Mouse (Mus musculus) hindbrain, embryonic 13.5 days (tissue): ENCODE data around the gene Jph3. TPM values are rescaled to one million over a fixed set of nuclear protein-coding genes. Genes with fewer than 3 reads are reported as not detected.

Experiments
- ATAC-seq: fragments of 200-750 bp; cut with Nextera tagmentation; 2 replicates; pipeline ENCODE4 v1.8.0; 2017; ENCODE audit warnings: moderate TSS enrichment; ENCODE audit not compliant: low FRiP score
- H3K27ac ChIP-seq: fragments of 300-500 bp; sonication (generic); 2 replicates; pipeline ENCODE4 v1.5.1; 2015; ENCODE audit warnings: inconsistent platforms, mild to moderate bottlenecking, moderate library complexity
- H3K27me3 ChIP-seq: fragments of 300-500 bp; sonication (generic); 2 replicates; pipeline ENCODE4 v1.6.1; 2015; ENCODE audit warnings: mild to moderate bottlenecking, inconsistent platforms
- H3K36me3 ChIP-seq: fragments of 300-500 bp; sonication (generic); 2 replicates; pipeline ENCODE4 v1.6.1; 2015; ENCODE audit warnings: mild to moderate bottlenecking, inconsistent platforms
- H3K4me1 ChIP-seq: fragments of 300-500 bp; sonication (generic); replicated peaks from 2 replicates; pipeline ENCODE4 v1.6.1; 2015; ENCODE audit warnings: inconsistent platforms
- H3K4me2 ChIP-seq: fragments of 300-500 bp; sonication (generic); 2 replicates; pipeline ENCODE4 v1.6.1; 2015; ENCODE audit warnings: inconsistent platforms, mild to moderate bottlenecking, moderate library complexity
- H3K4me3 ChIP-seq: fragments of 300-500 bp; sonication (generic); 2 replicates; pipeline ENCODE4 v1.5.1; 2015; ENCODE audit warnings: mild to moderate bottlenecking, inconsistent platforms
- H3K9ac ChIP-seq: fragments of 300-500 bp; sonication (generic); 2 replicates; pipeline ENCODE4 v1.6.1; 2015; ENCODE audit warnings: mild to moderate bottlenecking, inconsistent platforms
- H3K9me3 ChIP-seq: fragments of 300-500 bp; sonication (generic); 2 replicates; pipeline ENCODE4 v1.6.1; 2016; ENCODE audit warnings: inconsistent platforms
- WGBS: fragments of 180-500 bp; shearing (Covaris S2); methylation state at CpG from one replicate; pipeline ENCODE4 v1.1.7; 2015; 5-methylcytosine and 5-hydroxymethylcytosine counted together
- polyA plus RNA-seq: library from polyadenylated mRNA; unstranded; fragments of >200 nt; fragmentation: Nextera tagmentation; extraction: Ambion mirVana; gene quantifications from 2 replicates; pipeline ENCODE4 v1.2.1, GENCODE M21; 2015

Gene Jph3
- polyA plus RNA-seq, 1 experiment from 2014 or later: 87.0 TPM

GRCm38 (mm10) chr8:121794151-121794550 lies 64.7 kb downstream of the Jph3 start:
- Histone ChIP-seq H3K36me3 (peaks cover 87% of the 10 kb centered on the region), H3K9me3 (no peaks in the 10 kb centered on the region), H3K4me2 (no peak overlapping the region), H3K27ac (no peak overlapping the region), H3K27me3 (no peaks in the 10 kb centered on the region), H3K4me3 (no peak overlapping the region), H3K9ac (no peak overlapping the region), H3K4me1 (peaks cover 8% of the 10 kb centered on the region; the same call in 1 of the 2 replicates)
- no peak for ATAC-seq
- 60% methylated on average over 3 of the region's 3 CpGs for WGBS

GRCm38 (mm10) chr8:121795461-121795860 lies 66.0 kb downstream of the Jph3 start:
- 92% methylated on average over 8 of the region's 8 CpGs for WGBS
- Histone ChIP-seq H3K9me3 (no peaks in the 10 kb centered on the region), H3K4me2 (no peak overlapping the region), H3K36me3 (peaks cover 89% of the 10 kb centered on the region), H3K4me1 (peaks cover 8% of the 10 kb centered on the region; the same call in 1 of the 2 replicates), H3K27me3 (no peaks in the 10 kb centered on the region), H3K4me3 (no peak overlapping the region), H3K9ac (no peak overlapping the region), H3K27ac (no peak overlapping the region)
- ATAC-seq: no peak

- Histone ChIP-seq H3K9ac (no peak overlapping the region), H3K4me3 (no peak overlapping the region), H3K27me3 (no peaks in the 10 kb centered on the region), H3K4me2 (no peak overlapping the region), H3K27ac (no peak overlapping the region), H3K9me3 (no peaks in the 10 kb centered on the region), H3K36me3 (peaks cover 94% of the 10 kb centered on the region), H3K4me1 (peaks cover 8% of the 10 kb centered on the region; the same call in 1 of the 2 replicates)
- WGBS: 93% methylated on average over 11 of the region's 11 CpGs
- no peak for ATAC-seq
These were observed 67.0 kb downstream of the Jph3 start for GRCm38 (mm10) chr8:121796406-121796805.

GRCm38 (mm10) chr8:121798401-121798800 lies 69.0 kb downstream of the Jph3 start:
- 96% methylated on average over 6 of the region's 6 CpGs for WGBS
- no peak overlapping the region for H3K4me2 ChIP-seq
- H3K4me3 ChIP-seq: no peak overlapping the region
- H3K27ac ChIP-seq: no peak overlapping the region
- H3K9ac ChIP-seq: no peak overlapping the region
- no peaks in the 10 kb centered on the region for H3K27me3 ChIP-seq
- H3K36me3 ChIP-seq: peaks cover 83% of the 10 kb centered on the region
- ATAC-seq: no peak
- H3K4me1 ChIP-seq: no peaks in the 10 kb centered on the region
- H3K9me3 ChIP-seq: no peaks in the 10 kb centered on the region

GRCm38 (mm10) chr8:121804829-121805228 lies 75.4 kb downstream of the Jph3 start:
- Histone ChIP-seq H3K27ac (no peak overlapping the region), H3K4me3 (no peak overlapping the region), H3K9ac (no peak overlapping the region), H3K4me1 (no peaks in the 10 kb centered on the region), H3K27me3 (no peaks in the 10 kb centered on the region), H3K4me2 (no peak overlapping the region), H3K9me3 (no peaks in the 10 kb centered on the region), H3K36me3 (peaks cover 59% of the 10 kb centered on the region)
- WGBS: 96% methylated on average over 5 of the region's 5 CpGs
- ATAC-seq: no peak

- ATAC-seq: no peak
- Histone ChIP-seq H3K27me3 (no peaks in the 10 kb centered on the region), H3K36me3 (peaks cover 53% of the 10 kb centered on the region), H3K4me2 (no peak overlapping the region), H3K27ac (no peak overlapping the region), H3K9me3 (no peaks in the 10 kb centered on the region), H3K4me3 (no peak overlapping the region), H3K4me1 (no peaks in the 10 kb centered on the region), H3K9ac (no peak overlapping the region)
- 94% methylated on average over 13 of the region's 13 CpGs for WGBS
These were observed 76.7 kb downstream of the Jph3 start for GRCm38 (mm10) chr8:121806126-121806525.

- ATAC-seq: no peak
- Histone ChIP-seq H3K9me3 (no peaks in the 10 kb centered on the region), H3K9ac (no peak overlapping the region), H3K27me3 (no peaks in the 10 kb centered on the region), H3K4me3 (no peak overlapping the region), H3K27ac (no peak overlapping the region), H3K4me1 (no peaks in the 10 kb centered on the region), H3K36me3 (peaks cover 65% of the 10 kb centered on the region), H3K4me2 (no peak overlapping the region)
- 78% methylated on average over 11 of the region's 11 CpGs for WGBS
These were observed 78.6 kb downstream of the Jph3 start for GRCm38 (mm10) chr8:121808032-121808431.

GRCm38 (mm10) chr8:121809524-121810155 lies 80.2 kb downstream of the Jph3 start:
- Histone ChIP-seq H3K4me3 (no peak overlapping the region), H3K9me3 (no peaks in the 10 kb centered on the region), H3K4me2 (no peak overlapping the region), H3K27ac (no peak overlapping the region), H3K36me3 (peaks cover 67% of the 10 kb centered on the region), H3K4me1 (no peaks in the 10 kb centered on the region), H3K9ac (no peak overlapping the region), H3K27me3 (no peaks in the 10 kb centered on the region)
- ATAC-seq: no peak
- WGBS: 95% methylated on average over 11 of the region's 11 CpGs

- H3K36me3 ChIP-seq: peaks cover 63% of the 10 kb centered on the region
- no peak overlapping the region for H3K4me3 ChIP-seq
- no peaks in the 10 kb centered on the region for H3K27me3 ChIP-seq
- no peak overlapping the region for H3K9ac ChIP-seq
- H3K27ac ChIP-seq: no peak overlapping the region
- WGBS: 89% methylated on average over 3 of the region's 3 CpGs
- no peaks in the 10 kb centered on the region for H3K4me1 ChIP-seq
- no peak overlapping the region for H3K4me2 ChIP-seq
- ATAC-seq: no peak
- H3K9me3 ChIP-seq: no peaks in the 10 kb centered on the region
These were observed 82.1 kb downstream of the Jph3 start for GRCm38 (mm10) chr8:121811502-121811901.

GRCm38 (mm10) chr8:121811931-121812570 lies 82.6 kb downstream of the Jph3 start:
- no peaks in the 10 kb centered on the region for H3K4me1 ChIP-seq
- no peak overlapping the region for H3K27ac ChIP-seq
- H3K36me3 ChIP-seq: peaks cover 62% of the 10 kb centered on the region
- H3K9ac ChIP-seq: no peak overlapping the region
- 95% methylated on average over 12 of the region's 12 CpGs for WGBS
- H3K9me3 ChIP-seq: no peaks in the 10 kb centered on the region
- no peaks in the 10 kb centered on the region for H3K27me3 ChIP-seq
- H3K4me3 ChIP-seq: no peak overlapping the region
- H3K4me2 ChIP-seq: no peak overlapping the region
- ATAC-seq: no peak

GRCm38 (mm10) chr8:121818226-121818625 lies 88.8 kb downstream of the Jph3 start:
- no peak for ATAC-seq
- 78% methylated on average over 7 of the region's 7 CpGs for WGBS

GRCm38 (mm10) chr8:121820840-121821239 lies 91.4 kb downstream of the Jph3 start:
- Histone ChIP-seq H3K27ac (no peak overlapping the region), H3K9me3 (no peaks in the 10 kb centered on the region), H3K4me2 (no peak overlapping the region), H3K4me3 (no peak overlapping the region), H3K4me1 (no peaks in the 10 kb centered on the region), H3K27me3 (no peaks in the 10 kb centered on the region), H3K9ac (no peak overlapping the region), H3K36me3 (peaks cover 44% of the 10 kb centered on the region)
- ATAC-seq: no peak
- WGBS: 88% methylated on average over 6 of the region's 6 CpGs

More at GRCm38 (mm10) chr8:121818226-121818625, 88.8 kb downstream of the Jph3 start:
- H3K4me1 ChIP-seq: no peaks in the 10 kb centered on the region
- no peaks in the 10 kb centered on the region for H3K9me3 ChIP-seq
- H3K4me3 ChIP-seq: no peak overlapping the region
- H3K36me3 ChIP-seq: peaks cover 69% of the 10 kb centered on the region
- H3K27ac ChIP-seq: no peak overlapping the region
- no peak overlapping the region for H3K4me2 ChIP-seq
- H3K27me3 ChIP-seq: no peaks in the 10 kb centered on the region
- no peak overlapping the region for H3K9ac ChIP-seq

GRCm38 (mm10) chr8:121821320-121821719 lies 91.9 kb downstream of the Jph3 start:
- no peaks in the 10 kb centered on the region for H3K9me3 ChIP-seq
- no peaks in the 10 kb centered on the region for H3K27me3 ChIP-seq
- WGBS: 91% methylated on average over 11 of the region's 11 CpGs
- no peak overlapping the region for H3K27ac ChIP-seq
- H3K4me2 ChIP-seq: no peak overlapping the region
- H3K4me3 ChIP-seq: no peak overlapping the region
- no peaks in the 10 kb centered on the region for H3K4me1 ChIP-seq
- ATAC-seq: no peak
- H3K36me3 ChIP-seq: peaks cover 41% of the 10 kb centered on the region
- no peak overlapping the region for H3K9ac ChIP-seq
